ENCODE assay signal across 8 mouse cellular contexts in the genomic region with DNA sequence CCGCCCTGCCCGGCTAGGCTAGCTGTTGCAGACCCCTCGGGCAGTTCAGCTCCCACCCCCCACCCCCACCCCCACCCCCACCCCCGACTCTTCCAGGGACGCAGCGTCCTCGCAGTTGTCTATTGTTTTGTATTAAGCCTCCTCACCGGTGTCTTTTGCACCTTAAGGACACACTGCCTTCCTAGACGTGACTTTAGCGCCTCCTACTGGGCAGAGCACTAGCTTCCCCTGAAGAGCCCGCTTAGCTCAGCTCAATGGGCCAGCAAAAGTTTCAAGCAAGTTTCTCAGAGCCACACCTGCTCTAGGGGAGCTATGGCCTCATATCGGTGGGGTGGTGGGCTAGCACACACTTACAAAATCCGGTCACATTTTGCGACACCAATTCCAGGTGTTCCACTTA. TPM values are rescaled to one million over a fixed set of nuclear protein-coding genes. Genes with fewer than 3 reads are reported as not detected.
DNase-seq lines count a peak whose midpoint lies in the region; ATAC-seq and TF ChIP-seq lines count a peak whose summit lies in the region.

No protein-coding gene starts in this region.

- no peaks in the 10 kb centered on the region for H3K27me3 ChIP-seq in cerebellum, adult 2 months (ENCODE audit: control insufficient read depth, insufficient read depth, low read length)
- H3K27me3 ChIP-seq in intestine, postnatal 0 days (replicated peaks; ENCODE audit: control insufficient read depth, insufficient read depth, low read length), result no peaks in the 10 kb centered on the region
- no peaks in the 10 kb centered on the region for H3K27me3 ChIP-seq in liver, embryonic 13.5 days
- H3K27me3 ChIP-seq in stomach, embryonic 16.5 days (ENCODE audit: control insufficient read depth, insufficient read depth, low read length), result no peaks in the 10 kb centered on the region

- 9% methylated on average over 14 of the region's 14 CpGs for WGBS in cerebellum, adult 2 months
- 6% methylated on average over 14 of the region's 14 CpGs for WGBS in intestine, postnatal 0 days
- WGBS in liver, embryonic 13.5 days (ENCODE audit: insufficient replicate concordance), result 3% methylated on average over 14 of the region's 14 CpGs
- 11% methylated on average over 14 of the region's 14 CpGs for WGBS in stomach, embryonic 16.5 days

- TF ChIP-seq CTCF in cerebellum, adult 2 months (IDR thresholded peaks at IDR 0.05; ENCODE audit: borderline replicate concordance, insufficient read depth, low read depth, low read length), result peak; percentile 91
- TF ChIP-seq CTCF in intestine, postnatal 0 days (IDR thresholded peaks at IDR 0.05; ENCODE audit: low read depth), result peak; percentile 88

- H3K4me2 ChIP-seq in intestine, postnatal 0 days (replicated peaks; ENCODE audit: low read depth), result 0 out of 2 replicates have a peak overlapping the region, but pooled peaks have one; percentile 35
- 0 out of 2 replicates have a peak overlapping the region, but pooled peaks have one; percentile 19 for H3K4me2 ChIP-seq in liver, embryonic 13.5 days
- H3K4me2 ChIP-seq in stomach, embryonic 16.5 days (ENCODE audit: low read depth, low read length), result 0 out of 2 replicates have a peak overlapping the region, but pooled peaks have one; percentile 21

- no peak overlapping the region for H3K27ac ChIP-seq in cerebellum, adult 2 months (ENCODE audit: insufficient read depth, low read length)
- no peak overlapping the region for H3K27ac ChIP-seq in intestine, postnatal 0 days (ENCODE audit: low read depth, low read length)
- H3K27ac ChIP-seq in liver, embryonic 13.5 days, result 0 out of 2 replicates have a peak overlapping the region, but pooled peaks have one; percentile 5
- no peak overlapping the region for H3K27ac ChIP-seq in stomach, embryonic 16.5 days (ENCODE audit: low read length)

- no peak overlapping the region for H3K9ac ChIP-seq in intestine, postnatal 0 days (ENCODE audit: low read depth, low read length)
- H3K9ac ChIP-seq in liver, embryonic 13.5 days, result no peak overlapping the region
- H3K9ac ChIP-seq in stomach, embryonic 16.5 days (ENCODE audit: low read length), result no peak overlapping the region

- DNase-seq in ovary, postnatal 10 days (ENCODE audit: low spot score), result peak; percentile 17
- no peak for DNase-seq in ovary, adult 18-20 months (ENCODE audit: low spot score)
- peak; percentile 55 to 68 for DNase-seq in cerebellum, adult 2 months
- peak; percentile 52 to 59 for DNase-seq in frontal cortex, postnatal 36 days (ENCODE audit: low spot score in 2 of 2)
- DNase-seq in liver, embryonic 13.5 days, result peak; percentile 64
- DNase-seq in natural killer cell, adult 2 months (ENCODE audit: low spot score in 2 of 2), result peak; percentile 57 to 77

- no peaks in the 10 kb centered on the region for H3K4me1 ChIP-seq in cerebellum, adult 2 months (ENCODE audit: control insufficient read depth, insufficient read depth, low read length)
- H3K4me1 ChIP-seq in intestine, postnatal 0 days (replicated peaks; ENCODE audit: control insufficient read depth, insufficient read depth, low read length), result no peaks in the 10 kb centered on the region
- H3K4me1 ChIP-seq in liver, embryonic 13.5 days (replicated peaks), result peaks cover 26% of the 10 kb centered on the region
- no peaks in the 10 kb centered on the region for H3K4me1 ChIP-seq in stomach, embryonic 16.5 days (ENCODE audit: control insufficient read depth, insufficient read depth, low read length)

- no peaks in the 10 kb centered on the region for H3K36me3 ChIP-seq in intestine, postnatal 0 days (ENCODE audit: control insufficient read depth, insufficient read depth)
- no peaks in the 10 kb centered on the region for H3K36me3 ChIP-seq in liver, embryonic 13.5 days
- no peaks in the 10 kb centered on the region for H3K36me3 ChIP-seq in stomach, embryonic 16.5 days (ENCODE audit: control insufficient read depth, insufficient read depth, low read length)

- peak; percentile 59; the same call in 1 of the 2 replicates for ATAC-seq in intestine, postnatal 0 days
- ATAC-seq in liver, embryonic 13.5 days (ENCODE audit: low read depth), result 0 out of 2 replicates have a peak, but pooled peaks have one; percentile 41
- ATAC-seq in stomach, embryonic 16.5 days (ENCODE audit: insufficient read depth, low FRiP score), result no peak

- no peak for TF ChIP-seq POLR2A in cerebellum, adult 2 months (IDR thresholded peaks at IDR 0.05; ENCODE audit: borderline replicate concordance, insufficient read depth, low read length)

- no peaks in the 10 kb centered on the region for H3K9me3 ChIP-seq in intestine, postnatal 0 days (ENCODE audit: control insufficient read depth)
- no peaks in the 10 kb centered on the region for H3K9me3 ChIP-seq in liver, embryonic 13.5 days (replicated peaks)
- no peaks in the 10 kb centered on the region for H3K9me3 ChIP-seq in stomach, embryonic 16.5 days (replicated peaks; ENCODE audit: control insufficient read depth, low read length)

- H3K4me3 ChIP-seq in cerebellum, adult 2 months (replicated peaks; ENCODE audit: insufficient read depth, low read depth, low read length), result no peak overlapping the region
- no peak overlapping the region for H3K4me3 ChIP-seq in intestine, postnatal 0 days (ENCODE audit: low read depth, low read length)
- no peak overlapping the region for H3K4me3 ChIP-seq in liver, embryonic 13.5 days (replicated peaks)
- H3K4me3 ChIP-seq in stomach, embryonic 16.5 days (replicated peaks; ENCODE audit: low read length), result no peak overlapping the region

RNA-seq across cellular contexts. Expression of a gene that starts 11.0 kb away (rescaled TPM):
- 180 and 181 TPM in 2 replicates for polyA plus RNA-seq in cerebellum, adult 2 months (2012; rRNA removed)
- 60.3 and 60.4 TPM in 2 replicates for polyA plus RNA-seq in intestine, postnatal 0 days (2015; fragmentation: Nextera tagmentation; extraction: Ambion mirVana)
- polyA plus RNA-seq in liver, embryonic 13.5 days (2015; fragmentation: Nextera tagmentation; extraction: Ambion mirVana), result 77.1 and 95.0 TPM in 2 replicates
- 64.7 and 79.1 TPM in 2 replicates for polyA plus RNA-seq in stomach, embryonic 16.5 days (2015; fragmentation: Nextera tagmentation; extraction: Ambion mirVana)

RNA-seq across cellular contexts. Expression of a gene that starts 27.8 kb away (rescaled TPM):
- 197 and 273 TPM in 2 replicates for polyA plus RNA-seq in cerebellum, adult 2 months (2012; rRNA removed)
- 0.25 and 0.26 TPM in 2 replicates for polyA plus RNA-seq in intestine, postnatal 0 days (2015; fragmentation: Nextera tagmentation; extraction: Ambion mirVana)
- 0.27 and 0.34 TPM in 2 replicates for polyA plus RNA-seq in liver, embryonic 13.5 days (2015; fragmentation: Nextera tagmentation; extraction: Ambion mirVana)
- 0.30 and 0.45 TPM in 2 replicates for polyA plus RNA-seq in stomach, embryonic 16.5 days (2015; fragmentation: Nextera tagmentation; extraction: Ambion mirVana)

Comparison
In these comparisons a context has a peak if more than half of its experiments do, and no peak if none do; other contexts are left out.
1. RNA of a gene that starts 27.8 kb away (polyA plus RNA-seq): 197 to 273 TPM in cerebellum, adult 2 months; 0.30 to 0.45 TPM in stomach, embryonic 16.5 days, 0.27 to 0.34 TPM in liver, embryonic 13.5 days and 0.25 to 0.26 TPM in intestine, postnatal 0 days; every median in the first group is over 100 times any median in the second.
2. Peak in every context shown above with its lines, with median percentiles within 50 percentile points of each other: H3K4me2 ChIP-seq.